24 mouse cellular contexts compared by ENCODE assay signal in the genomic region with DNA sequence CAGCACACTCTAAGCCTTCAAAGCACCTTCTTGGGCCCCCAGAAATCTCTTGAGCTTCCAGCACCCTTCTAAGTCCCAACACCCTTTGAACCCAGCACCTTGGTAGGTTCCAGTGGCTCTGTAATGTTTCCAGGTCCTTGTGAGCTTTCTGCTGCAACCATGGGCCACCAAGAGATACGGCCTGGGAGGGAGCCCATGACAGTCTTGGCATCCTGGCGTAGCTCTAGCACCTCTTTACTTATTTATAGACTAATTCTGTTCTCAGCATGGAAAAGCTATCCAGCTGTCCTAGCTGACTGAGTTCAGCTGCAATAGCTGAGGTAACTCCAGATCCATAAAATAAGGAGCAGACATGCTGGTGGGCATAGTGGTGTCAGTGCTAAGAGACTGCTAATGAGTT.
DNase-seq lines count a peak whose midpoint lies in the region; ATAC-seq and TF ChIP-seq lines count a peak whose summit lies in the region.
"Had no signal": no experiment of that assay in that cellular context is flagged by ENCODE, and none has a peak within 500 bp of the region (broad histone marks: within the 10 kb centered on the region; RNA-seq: fewer than 3 reads in every experiment).

No protein-coding gene starts in this region.

- no peak overlapping the region for H3K4me3 ChIP-seq in heart, embryonic 11.5 days (ENCODE audit: low read depth, low read length)
- no peak overlapping the region for H3K4me3 ChIP-seq in hindbrain, embryonic 15.5 days
- H3K4me3 ChIP-seq in hindbrain, embryonic 14.5 days (replicated peaks; ENCODE audit: low read length): no peak overlapping the region
- H3K4me3 ChIP-seq in midbrain, postnatal 0 days (ENCODE audit: low read depth, low read length): no peak overlapping the region
- H3K4me3 ChIP-seq in midbrain, embryonic 14.5 days (replicated peaks; ENCODE audit: low read depth, low read length): no peak overlapping the region
- H3K4me3 ChIP-seq: embryonic facial prominence, embryonic 15.5 days; erythroblast, embryonic 14.5 days; forebrain, embryonic 10.5 days; gastrocnemius, adult 2 months; hindbrain, embryonic 13.5 days had no signal

- no peak overlapping the region for H3K9ac ChIP-seq in heart, embryonic 11.5 days (ENCODE audit: low read depth, low read length)
- no peak overlapping the region for H3K9ac ChIP-seq in hindbrain, embryonic 15.5 days
- no peak overlapping the region for H3K9ac ChIP-seq in hindbrain, embryonic 14.5 days
- no peak overlapping the region for H3K9ac ChIP-seq in midbrain, postnatal 0 days (replicated peaks; ENCODE audit: low read length, poor library complexity, severe bottlenecking)
- H3K9ac ChIP-seq in midbrain, embryonic 14.5 days (replicated peaks; ENCODE audit: low read length): no peak overlapping the region
- H3K9ac ChIP-seq: embryonic facial prominence, embryonic 15.5 days; hindbrain, embryonic 13.5 days had no signal

- H3K9me3 ChIP-seq in heart, embryonic 11.5 days (replicated peaks; ENCODE audit: control insufficient read depth, low read length): no peaks in the 10 kb centered on the region
- H3K9me3 ChIP-seq in hindbrain, embryonic 15.5 days: no peaks in the 10 kb centered on the region
- H3K9me3 ChIP-seq in hindbrain, embryonic 14.5 days (ENCODE audit: control insufficient read depth, low read length): no peaks in the 10 kb centered on the region
- no peaks in the 10 kb centered on the region for H3K9me3 ChIP-seq in midbrain, postnatal 0 days (ENCODE audit: low read length)
- no peaks in the 10 kb centered on the region for H3K9me3 ChIP-seq in midbrain, embryonic 14.5 days (ENCODE audit: control insufficient read depth, low read length)
- H3K9me3 ChIP-seq: embryonic facial prominence, embryonic 15.5 days; forebrain, embryonic 10.5 days; G1E; hindbrain, embryonic 13.5 days had no signal

- peak; percentile 93 for DNase-seq in heart, adult 11 months
- no peak for DNase-seq in hindbrain, embryonic 14.5 days (ENCODE audit: low spot score)
- DNase-seq in midbrain, postnatal 0 days (ENCODE audit: low spot score): no peak
- DNase-seq in midbrain, embryonic 14.5 days: no peak
- peak; percentile 13 for DNase-seq in heart, postnatal 4 days
- DNase-seq in lung, postnatal 10 days: no peak
- DNase-seq: adrenal gland, adult 8-10 months; adrenal gland, postnatal 36 days; B cell, adult 2 months; cerebellum, adult 2 months; cerebellum, postnatal 10 days; embryo, embryonic 11 days; gastrocnemius, adult 2 months; gastrocnemius, postnatal 25 days; kidney, adult 11 months had no signal

- H3K4me1 ChIP-seq in heart, embryonic 11.5 days (ENCODE audit: control insufficient read depth, insufficient read depth, low read length): no peaks in the 10 kb centered on the region
- peaks cover 3% of the 10 kb centered on the region; the same call in 1 of the 2 replicates for H3K4me1 ChIP-seq in hindbrain, embryonic 15.5 days (replicated peaks)
- H3K4me1 ChIP-seq in hindbrain, embryonic 14.5 days (replicated peaks; ENCODE audit: control insufficient read depth, insufficient read depth, low read length): no peaks in the 10 kb centered on the region
- H3K4me1 ChIP-seq in midbrain, postnatal 0 days (ENCODE audit: insufficient read depth, low read length): no peaks in the 10 kb centered on the region
- no peaks in the 10 kb centered on the region for H3K4me1 ChIP-seq in midbrain, embryonic 14.5 days (ENCODE audit: control insufficient read depth, insufficient read depth, low read length)
- H3K4me1 ChIP-seq: embryonic facial prominence, embryonic 15.5 days; forebrain, embryonic 10.5 days had no signal

- H3K27me3 ChIP-seq in heart, embryonic 11.5 days (ENCODE audit: control insufficient read depth, insufficient read depth, low read length): no peaks in the 10 kb centered on the region
- H3K27me3 ChIP-seq in hindbrain, embryonic 15.5 days: no peaks in the 10 kb centered on the region
- no peaks in the 10 kb centered on the region for H3K27me3 ChIP-seq in hindbrain, embryonic 14.5 days (ENCODE audit: control insufficient read depth, insufficient read depth, low read length)
- H3K27me3 ChIP-seq in midbrain, postnatal 0 days (ENCODE audit: insufficient read depth, low read length): no peaks in the 10 kb centered on the region
- no peaks in the 10 kb centered on the region for H3K27me3 ChIP-seq in midbrain, embryonic 14.5 days (ENCODE audit: control insufficient read depth, insufficient read depth, low read length)
- H3K27me3 ChIP-seq: hindbrain, embryonic 13.5 days had no signal

- no peak overlapping the region for H3K4me2 ChIP-seq in heart, embryonic 11.5 days
- H3K4me2 ChIP-seq in hindbrain, embryonic 15.5 days: no peak overlapping the region
- H3K4me2 ChIP-seq in hindbrain, embryonic 14.5 days (replicated peaks): no peak overlapping the region
- no peak overlapping the region for H3K4me2 ChIP-seq in midbrain, postnatal 0 days (ENCODE audit: low read depth, low read length, poor library complexity, severe bottlenecking)
- H3K4me2 ChIP-seq in midbrain, embryonic 14.5 days (ENCODE audit: low read length): no peak overlapping the region
- H3K4me2 ChIP-seq: embryonic facial prominence, embryonic 15.5 days; hindbrain, embryonic 13.5 days had no signal

- no peak overlapping the region for H3K27ac ChIP-seq in heart, embryonic 11.5 days (ENCODE audit: low read depth, low read length)
- 0 out of 2 replicates have a peak overlapping the region, but pooled peaks have one; percentile 32 for H3K27ac ChIP-seq in hindbrain, embryonic 15.5 days (replicated peaks)
- H3K27ac ChIP-seq in hindbrain, embryonic 14.5 days: no peak overlapping the region
- H3K27ac ChIP-seq in midbrain, postnatal 0 days (ENCODE audit: low read depth, low read length): peak overlapping the region; percentile 7; the same call in 1 of the 2 replicates
- no peak overlapping the region for H3K27ac ChIP-seq in midbrain, embryonic 14.5 days (replicated peaks; ENCODE audit: low read depth, low read length)
- H3K27ac ChIP-seq: embryonic facial prominence, embryonic 15.5 days; forebrain, embryonic 10.5 days; gastrocnemius, adult 2 months; hindbrain, embryonic 13.5 days had no signal

- WGBS in heart, embryonic 11.5 days (ENCODE audit: insufficient replicate concordance): 79% methylated on average over 2 of the region's 2 CpGs
- WGBS in hindbrain, embryonic 15.5 days: 81% methylated on average over 2 of the region's 2 CpGs
- WGBS in hindbrain, embryonic 14.5 days: 87% methylated on average over 2 of the region's 2 CpGs
- 87% methylated on average over 2 of the region's 2 CpGs for WGBS in midbrain, postnatal 0 days
- 89% methylated on average over 2 of the region's 2 CpGs for WGBS in midbrain, embryonic 14.5 days

- no peaks in the 10 kb centered on the region for H3K36me3 ChIP-seq in heart, embryonic 11.5 days (ENCODE audit: control insufficient read depth, insufficient read depth, low read length)
- H3K36me3 ChIP-seq in hindbrain, embryonic 15.5 days: no peaks in the 10 kb centered on the region
- H3K36me3 ChIP-seq in hindbrain, embryonic 14.5 days (replicated peaks; ENCODE audit: control insufficient read depth, insufficient read depth): no peaks in the 10 kb centered on the region
- H3K36me3 ChIP-seq in midbrain, postnatal 0 days (ENCODE audit: insufficient read depth, low read length): no peaks in the 10 kb centered on the region
- no peaks in the 10 kb centered on the region for H3K36me3 ChIP-seq in midbrain, embryonic 14.5 days (ENCODE audit: control insufficient read depth, insufficient read depth, low read length)
- H3K36me3 ChIP-seq: embryonic facial prominence, embryonic 15.5 days; forebrain, embryonic 10.5 days; G1E; hindbrain, embryonic 13.5 days had no signal

- no peak for TF ChIP-seq CTCF in midbrain, postnatal 0 days (IDR thresholded peaks at IDR 0.05)

- no peak for ATAC-seq in heart, embryonic 11.5 days (replicated peaks; ENCODE audit: insufficient number of reproducible peaks, low FRiP score, low TSS enrichment)
- no peak for ATAC-seq in hindbrain, embryonic 15.5 days (ENCODE audit: low FRiP score, low read depth)
- no peak for ATAC-seq in hindbrain, embryonic 14.5 days (ENCODE audit: low FRiP score)
- ATAC-seq in midbrain, postnatal 0 days (ENCODE audit: low FRiP score): no peak
- no peak for ATAC-seq in midbrain, embryonic 14.5 days (ENCODE audit: low FRiP score, low TSS enrichment)
- ATAC-seq: CD4-positive, CD25-positive, alpha-beta regulatory T cell, adult 4 months; forebrain, embryonic 14.5 days had no signal

Comparison
In these comparisons a context has a peak if more than half of its experiments do, and no peak if none do; other contexts are left out.
1. H3K27ac ChIP-seq: peak in hindbrain, embryonic 15.5 days (single experiment) and midbrain, postnatal 0 days (single experiment); none in heart, embryonic 11.5 days (single experiment), hindbrain, embryonic 14.5 days (single experiment) and midbrain, embryonic 14.5 days (single experiment).
2. DNase-seq: peak in heart, adult 11 months (single experiment) and heart, postnatal 4 days (single experiment); none in hindbrain, embryonic 14.5 days (single experiment), midbrain, postnatal 0 days (single experiment), midbrain, embryonic 14.5 days (single experiment) and lung, postnatal 10 days (single experiment).